Mouse (Mus musculus): ENCODE data around the gene Fbxl18. TPM values are rescaled to one million over a fixed set of nuclear protein-coding genes. Genes with fewer than 3 reads are reported as not detected.

The Fbxl18 gene
- polyA plus RNA-seq, 1 experiment from 2014 or later: 40.4 TPM

DNA sequence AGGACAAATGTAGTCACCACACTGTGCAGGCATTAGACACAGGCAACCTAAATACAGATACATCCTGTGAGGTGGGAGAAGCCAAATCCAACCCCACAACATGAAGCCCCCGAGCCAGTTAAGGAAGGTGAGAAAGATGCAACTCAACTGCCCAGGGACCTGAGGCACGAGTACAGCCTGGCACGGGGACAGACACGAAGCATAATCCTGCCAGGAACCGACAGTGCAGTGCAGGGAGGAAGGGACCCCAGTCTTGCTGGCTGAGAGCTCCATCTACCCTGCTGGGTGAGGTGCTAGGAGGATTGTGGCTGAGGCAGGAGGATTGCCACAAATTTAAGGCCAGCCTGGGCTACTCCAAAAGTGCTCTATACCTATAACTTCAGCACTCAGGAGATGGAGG is 18.3 kb downstream of the Fbxl18 start:
- no peak overlapping the region for H3K4me3 ChIP-seq (replicated peaks)
- no peak overlapping the region for H3K27ac ChIP-seq
- no peak overlapping the region for H3K4me2 ChIP-seq (replicated peaks)
- H3K27me3 ChIP-seq: no peaks in the 10 kb centered on the region
- no peaks in the 10 kb centered on the region for H3K9me3 ChIP-seq
- peaks cover 38% of the 10 kb centered on the region for H3K4me1 ChIP-seq (replicated peaks)
- peaks cover 53% of the 10 kb centered on the region for H3K36me3 ChIP-seq
- no peak for ATAC-seq
- H3K9ac ChIP-seq (replicated peaks): no peak overlapping the region; the same call in 1 of the 2 replicates
- 86% methylated on average over 5 of the region's 5 CpGs for WGBS

DNA sequence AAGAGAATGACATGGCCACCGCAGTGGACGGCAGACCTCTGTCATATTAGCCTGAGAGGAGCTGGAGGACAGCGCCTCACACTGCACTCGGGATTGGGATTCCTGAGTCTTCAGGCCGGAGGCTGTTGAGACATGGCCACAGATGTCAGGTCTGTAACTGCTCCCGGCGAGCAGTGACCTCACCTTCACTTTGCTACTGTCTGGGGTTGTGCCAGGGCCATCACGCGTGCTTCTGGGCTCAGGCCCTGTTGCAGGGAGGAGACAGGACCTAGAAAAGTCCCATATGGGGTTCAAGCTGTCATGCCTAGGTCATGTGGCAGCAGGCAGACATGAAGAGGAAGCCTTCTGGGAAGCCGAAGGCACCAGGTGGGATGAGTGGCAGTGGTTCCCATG is 19.7 kb downstream of the Fbxl18 start:
- H3K27me3 ChIP-seq: no peaks in the 10 kb centered on the region
- 94% methylated on average over 10 of the region's 10 CpGs for WGBS
- no peak overlapping the region for H3K4me2 ChIP-seq (replicated peaks)
- no peak overlapping the region for H3K27ac ChIP-seq
- no peak overlapping the region for H3K9ac ChIP-seq (replicated peaks)
- ATAC-seq: no peak
- peaks cover 27% of the 10 kb centered on the region for H3K4me1 ChIP-seq (replicated peaks)
- H3K36me3 ChIP-seq: peaks cover 65% of the 10 kb centered on the region
- no peak overlapping the region for H3K4me3 ChIP-seq (replicated peaks)
- no peaks in the 10 kb centered on the region for H3K9me3 ChIP-seq

DNA sequence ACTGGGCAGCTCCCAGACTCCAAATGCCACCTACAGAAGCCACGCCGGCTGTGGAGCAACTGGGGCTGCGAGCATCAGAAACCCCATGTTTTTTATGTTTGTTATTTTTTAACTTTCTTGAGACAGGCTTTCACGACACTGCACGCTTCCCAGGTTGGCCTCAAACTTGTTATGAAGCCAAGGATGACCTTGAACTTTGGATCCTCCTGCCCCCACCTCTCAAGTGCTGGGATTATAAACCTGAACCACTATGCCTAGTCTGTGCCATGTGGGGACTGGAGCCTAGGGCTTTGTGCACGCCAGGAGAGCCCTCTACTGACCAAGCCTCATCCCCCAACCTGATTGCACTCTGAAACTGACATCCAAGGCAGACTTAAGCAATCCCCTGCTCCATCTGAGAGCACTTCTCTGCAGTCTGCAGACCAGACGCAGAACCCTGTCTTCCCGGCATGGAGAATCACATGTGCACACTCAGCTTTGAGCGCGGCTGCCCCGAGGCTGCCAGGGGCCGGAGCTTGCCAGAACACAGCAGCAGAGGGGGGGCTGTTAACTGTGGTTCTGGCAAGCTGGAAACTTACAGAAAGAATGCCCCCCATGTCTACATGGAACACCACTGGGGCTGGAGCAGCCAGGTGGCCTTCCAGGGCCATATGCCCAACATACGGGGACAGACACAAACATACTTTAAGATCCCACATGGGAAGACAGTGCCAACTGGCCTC is 20.3 kb downstream of the Fbxl18 start:
- peaks cover 68% of the 10 kb centered on the region for H3K36me3 ChIP-seq

DNA sequence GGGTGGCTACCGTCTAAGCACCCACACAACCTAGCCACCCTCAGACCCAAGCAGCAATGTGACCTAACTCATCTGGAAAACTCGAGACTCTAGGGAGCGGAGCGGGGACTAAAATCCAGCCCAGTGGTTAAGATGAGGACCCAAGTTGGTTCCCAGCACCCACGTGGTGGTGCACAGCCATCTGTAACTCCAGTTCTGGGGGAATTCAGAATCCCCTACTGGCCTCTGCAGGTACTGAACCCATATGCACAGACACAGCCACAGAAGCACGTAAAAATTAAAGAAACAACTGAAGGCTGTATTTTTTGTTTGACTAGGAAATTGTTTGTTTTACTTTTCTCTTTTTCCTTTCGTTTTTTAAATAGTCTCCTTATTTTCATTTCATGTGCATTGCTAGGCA is 21.5 kb downstream of the Fbxl18 start:
- no peaks in the 10 kb centered on the region for H3K27me3 ChIP-seq
- no peaks in the 10 kb centered on the region for H3K9me3 ChIP-seq
- no peak overlapping the region for H3K4me2 ChIP-seq (replicated peaks)
- H3K36me3 ChIP-seq: peaks cover 68% of the 10 kb centered on the region
- no peak for ATAC-seq
- H3K4me1 ChIP-seq (replicated peaks): peaks cover 20% of the 10 kb centered on the region
- no peak overlapping the region for H3K4me3 ChIP-seq (replicated peaks)
- H3K27ac ChIP-seq: no peak overlapping the region
- no peak overlapping the region for H3K9ac ChIP-seq (replicated peaks)
- WGBS: 97% methylated on average over 7 of the region's 7 CpGs

More for the DNA sequence above, 20.3 kb downstream of the Fbxl18 start:
- Histone ChIP-seq H3K4me2 (replicated peaks) (no peak overlapping the region), H3K9ac (replicated peaks) (0 out of 2 replicates have a peak overlapping the region, but pooled peaks have one; percentile 28), H3K9me3 (no peaks in the 10 kb centered on the region), H3K27ac (no peak overlapping the region), H3K4me1 (replicated peaks) (peaks cover 24% of the 10 kb centered on the region), H3K27me3 (no peaks in the 10 kb centered on the region), H3K4me3 (replicated peaks) (no peak overlapping the region)
- 91% methylated on average over 13 of the region's 13 CpGs for WGBS
- ATAC-seq: no peak

DNA sequence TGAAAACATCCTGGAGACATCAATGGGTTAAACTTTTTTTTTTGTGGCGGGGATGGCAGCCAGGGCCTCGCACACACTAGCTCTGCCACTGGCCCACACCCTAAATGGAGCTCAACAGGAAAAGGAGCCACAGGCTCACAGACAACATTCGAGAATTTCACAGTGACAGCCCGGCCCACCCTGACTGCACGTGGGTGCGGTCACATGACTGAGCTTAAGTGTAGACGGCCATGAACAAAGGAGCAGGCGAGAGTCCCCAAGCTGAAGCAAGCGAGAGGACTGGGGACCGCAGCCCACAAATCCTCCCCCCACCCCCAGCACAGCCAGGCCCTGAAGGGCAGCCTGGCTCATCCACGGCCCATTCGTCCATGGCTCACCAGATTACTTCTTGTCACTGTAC is 23.5 kb downstream of the Fbxl18 start:
- Histone ChIP-seq H3K9ac (replicated peaks) (no peak overlapping the region), H3K4me1 (replicated peaks) (peaks cover 10% of the 10 kb centered on the region), H3K4me2 (replicated peaks) (no peak overlapping the region), H3K36me3 (peaks cover 56% of the 10 kb centered on the region), H3K4me3 (replicated peaks) (no peak overlapping the region), H3K27me3 (no peaks in the 10 kb centered on the region), H3K9me3 (no peaks in the 10 kb centered on the region), H3K27ac (peak overlapping the region; percentile 1; the same call in 1 of the 2 replicates)
- WGBS: 53% methylated on average over 12 of the region's 12 CpGs
- ATAC-seq: no peak

DNA sequence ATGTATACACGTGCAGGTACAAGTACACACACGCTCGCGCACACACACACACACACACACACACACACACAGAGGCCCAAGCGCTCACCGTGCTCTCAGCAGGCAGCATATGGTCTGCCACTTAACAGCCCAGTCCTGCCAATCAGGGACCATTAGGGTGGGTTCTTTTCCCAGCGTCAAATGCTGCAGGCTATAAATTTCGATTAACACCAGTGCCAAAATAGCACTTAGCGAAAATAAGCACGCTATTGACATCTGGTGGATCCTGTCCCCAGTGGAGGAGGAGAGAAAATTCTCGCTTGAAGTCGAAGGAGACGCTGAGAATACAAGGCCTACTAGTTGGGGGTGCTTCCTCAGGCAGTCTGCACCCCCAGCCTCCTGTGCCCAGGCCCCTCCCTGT is 25.8 kb downstream of the Fbxl18 start:
- Histone ChIP-seq H3K27ac (peak overlapping the region; percentile 75), H3K9me3 (no peaks in the 10 kb centered on the region), H3K36me3 (peaks cover 38% of the 10 kb centered on the region), H3K4me1 (replicated peaks) (peaks cover 9% of the 10 kb centered on the region), H3K27me3 (no peaks in the 10 kb centered on the region), H3K9ac (replicated peaks) (no peak overlapping the region), H3K4me2 (replicated peaks) (no peak overlapping the region), H3K4me3 (replicated peaks) (no peak overlapping the region)
- ATAC-seq: peak; percentile 81
- WGBS: 66% methylated on average over 13 of the region's 13 CpGs

DNA sequence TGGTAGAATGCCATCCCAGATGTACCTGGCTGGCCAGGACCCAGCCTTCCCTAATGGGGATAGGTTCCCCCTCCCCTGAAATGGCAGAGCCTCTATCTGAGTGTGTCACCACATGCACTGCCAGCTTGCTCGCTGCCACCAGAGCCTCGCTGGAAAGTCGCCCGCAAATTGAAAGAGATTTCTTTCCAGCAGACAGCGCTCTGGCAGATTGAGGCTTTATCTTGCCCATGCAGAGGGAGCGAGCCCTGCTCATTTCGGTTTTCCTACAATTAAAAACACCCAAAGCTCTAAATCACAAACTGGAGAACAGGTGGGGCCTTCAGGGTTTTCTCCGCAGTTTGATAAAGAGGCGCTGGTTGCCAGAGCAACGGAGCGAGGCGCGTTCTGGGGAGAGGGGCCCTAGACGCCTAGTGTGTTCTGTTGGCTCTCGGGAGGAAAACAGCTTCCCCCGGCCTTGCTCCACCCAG is 37.4 kb downstream of the Fbxl18 start:
- WGBS: 36% methylated on average over 16 of the region's 16 CpGs
- Histone ChIP-seq H3K4me1 (replicated peaks) (peaks cover 8% of the 10 kb centered on the region), H3K9me3 (no peaks in the 10 kb centered on the region; the same call in 1 of the 2 replicates), H3K4me3 (replicated peaks) (no peak overlapping the region), H3K4me2 (replicated peaks) (peak overlapping the region; percentile 4; the same call in 1 of the 2 replicates), H3K27ac (peak overlapping the region; percentile 71), H3K9ac (replicated peaks) (no peak overlapping the region), H3K36me3 (no peaks in the 10 kb centered on the region), H3K27me3 (no peaks in the 10 kb centered on the region)
- ATAC-seq: peak; percentile 60; the same call in 1 of the 2 replicates

DNA sequence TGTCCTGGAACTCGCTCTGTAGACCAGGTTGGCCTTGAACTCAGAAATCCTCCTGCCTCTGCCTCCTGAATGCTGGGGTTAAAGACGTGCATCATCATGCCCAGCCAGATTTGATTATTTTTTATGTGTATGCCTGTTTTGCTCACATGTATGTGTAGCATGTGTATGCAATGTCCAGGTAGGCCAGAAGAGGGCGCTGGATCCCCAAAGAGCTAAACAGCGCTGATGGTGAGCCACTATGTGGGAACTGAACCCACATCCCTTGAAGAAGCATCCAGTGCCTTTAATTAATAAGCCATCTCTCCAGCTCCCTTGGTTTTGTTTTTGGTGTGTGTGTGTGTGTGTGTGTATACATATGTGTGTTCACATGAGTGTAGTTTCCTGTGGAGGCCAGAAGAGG is 38.8 kb downstream of the Fbxl18 start:
- WGBS: 78% methylated on average over 4 of the region's 4 CpGs
- Histone ChIP-seq H3K36me3 (no peaks in the 10 kb centered on the region), H3K27me3 (no peaks in the 10 kb centered on the region), H3K4me1 (replicated peaks) (peaks cover 8% of the 10 kb centered on the region), H3K4me3 (replicated peaks) (no peak overlapping the region), H3K27ac (no peak overlapping the region), H3K9ac (replicated peaks) (no peak overlapping the region), H3K9me3 (no peaks in the 10 kb centered on the region; the same call in 1 of the 2 replicates), H3K4me2 (replicated peaks) (no peak overlapping the region)
- ATAC-seq: no peak

DNA sequence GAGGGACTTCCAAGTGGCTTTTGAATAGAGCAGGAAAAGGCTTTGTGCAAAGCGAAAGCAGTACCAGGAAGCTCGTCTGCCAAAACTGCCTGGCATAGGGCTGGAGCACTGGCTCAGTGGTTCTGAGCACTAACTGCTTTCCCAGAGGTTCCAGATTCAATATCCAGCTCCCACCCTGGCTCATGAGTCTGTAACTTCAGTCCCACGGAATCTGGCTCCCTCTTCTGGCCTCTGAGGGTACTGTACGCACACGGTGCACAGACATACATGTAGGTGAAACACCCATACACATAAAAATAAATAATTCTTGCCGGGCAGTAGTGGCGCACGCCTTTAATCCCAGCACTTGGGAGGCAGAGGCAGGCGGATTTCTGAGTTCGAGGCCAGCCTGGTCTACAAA is 40.3 kb downstream of the Fbxl18 start:
- no peaks in the 10 kb centered on the region; the same call in 1 of the 2 replicates for H3K9me3 ChIP-seq
- no peak overlapping the region for H3K4me2 ChIP-seq (replicated peaks)
- H3K27ac ChIP-seq: no peak overlapping the region
- 74% methylated on average over 10 of the region's 10 CpGs for WGBS
- no peak overlapping the region for H3K4me3 ChIP-seq (replicated peaks)
- H3K9ac ChIP-seq (replicated peaks): no peak overlapping the region
- H3K27me3 ChIP-seq: no peaks in the 10 kb centered on the region
- no peak for ATAC-seq
- peaks cover 8% of the 10 kb centered on the region for H3K4me1 ChIP-seq (replicated peaks)
- no peaks in the 10 kb centered on the region for H3K36me3 ChIP-seq

DNA sequence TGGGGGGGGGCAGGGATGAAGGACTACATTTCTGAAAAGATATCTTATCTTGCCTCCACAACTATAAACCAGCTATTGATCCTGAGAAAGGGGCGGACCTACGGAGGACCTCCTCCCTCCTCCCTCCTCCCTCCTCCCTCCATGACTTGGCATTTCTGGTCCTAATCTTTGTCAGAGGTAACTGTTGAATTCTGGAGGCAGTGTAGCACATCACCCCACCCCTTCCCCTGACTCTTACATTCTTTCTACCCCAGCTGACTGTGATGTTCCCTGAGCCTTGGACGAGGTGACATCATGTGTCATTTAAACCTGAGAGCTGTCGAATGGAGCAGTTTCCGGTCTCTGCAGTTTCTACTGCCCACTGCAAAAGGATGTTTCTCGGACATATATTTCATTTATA is 41.6 kb downstream of the Fbxl18 start:
- Histone ChIP-seq H3K27me3 (no peaks in the 10 kb centered on the region), H3K4me3 (replicated peaks) (no peak overlapping the region), H3K4me1 (replicated peaks) (peaks cover 8% of the 10 kb centered on the region), H3K4me2 (replicated peaks) (no peak overlapping the region), H3K36me3 (no peaks in the 10 kb centered on the region), H3K9me3 (no peaks in the 10 kb centered on the region; the same call in 1 of the 2 replicates), H3K9ac (replicated peaks) (no peak overlapping the region), H3K27ac (no peak overlapping the region)
- ATAC-seq: no peak
- whole genome bisulfite sequencing: 89% methylated on average over 6 of the region's 6 CpGs

DNA sequence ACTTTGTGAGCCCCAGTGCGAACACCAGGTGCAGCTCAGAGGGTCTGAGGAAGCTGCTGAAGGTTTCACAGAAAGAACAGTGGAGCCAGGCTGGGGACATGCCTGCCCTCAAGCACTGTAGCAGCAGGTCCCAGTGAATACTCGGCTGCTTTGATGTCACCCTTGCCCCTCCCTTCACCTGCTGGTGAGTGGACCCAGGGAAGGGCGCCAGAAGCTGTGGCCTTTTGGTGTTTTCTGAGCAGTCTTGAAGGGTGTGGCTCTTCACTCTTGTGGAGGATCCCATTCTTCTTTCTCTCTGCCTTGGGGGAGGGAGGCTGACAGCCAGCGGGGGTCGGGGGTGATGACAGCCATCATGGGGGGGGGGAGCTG is 43.6 kb downstream of the Fbxl18 start:
- WGBS: 72% methylated on average over 5 of the region's 5 CpGs
- no peaks in the 10 kb centered on the region; the same call in 1 of the 2 replicates for H3K9me3 ChIP-seq
- no peaks in the 10 kb centered on the region for H3K27me3 ChIP-seq
- H3K27ac ChIP-seq: no peak overlapping the region
- no peak overlapping the region for H3K9ac ChIP-seq (replicated peaks)
- H3K4me2 ChIP-seq (replicated peaks): no peak overlapping the region
- no peak for ATAC-seq
- no peak overlapping the region for H3K4me3 ChIP-seq (replicated peaks)
- no peaks in the 10 kb centered on the region for H3K4me1 ChIP-seq (replicated peaks)
- H3K36me3 ChIP-seq: no peaks in the 10 kb centered on the region

DNA sequence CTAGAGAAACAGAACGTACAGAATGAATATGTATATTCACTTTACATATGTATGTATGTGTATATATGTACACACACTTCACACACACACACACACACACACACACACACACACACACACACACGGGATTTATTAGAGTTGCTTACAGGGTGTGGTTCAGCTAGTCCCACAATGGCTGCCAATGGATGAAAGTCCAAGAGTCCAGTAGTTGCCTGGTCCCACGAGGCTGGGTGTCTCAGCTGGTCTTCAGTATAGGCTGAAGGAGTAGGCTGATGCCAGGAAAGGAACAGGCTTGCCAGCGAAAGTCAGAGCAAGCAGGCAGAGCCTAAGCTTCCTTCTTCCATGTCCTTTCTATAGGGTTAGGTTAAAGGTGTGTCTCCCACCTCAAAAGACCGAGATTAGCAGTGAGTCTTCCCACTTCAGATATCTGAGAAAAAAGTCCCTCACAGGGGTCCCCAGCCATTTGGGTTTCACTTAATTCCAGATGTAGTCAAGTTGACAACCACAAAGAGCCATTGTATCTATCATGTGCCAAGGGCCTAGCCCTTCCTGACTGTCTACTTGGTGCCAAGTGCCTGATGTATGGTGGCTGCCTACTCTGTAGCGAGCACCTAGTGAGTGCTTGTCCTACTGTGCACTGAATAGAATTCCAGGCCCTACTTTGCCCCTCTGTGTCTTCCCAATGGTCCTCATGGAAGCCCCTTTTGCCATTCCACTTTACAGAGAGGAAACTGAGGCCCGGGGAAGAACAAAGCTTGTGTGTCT is 44.1 kb downstream of the Fbxl18 start:
- ATAC-seq: no peak
- H3K4me3 ChIP-seq (replicated peaks): no peak overlapping the region
- WGBS: 87% methylated on average over 7 of the region's 7 CpGs
- H3K36me3 ChIP-seq: no peaks in the 10 kb centered on the region
- no peak overlapping the region for H3K4me2 ChIP-seq (replicated peaks)
- H3K9me3 ChIP-seq: no peaks in the 10 kb centered on the region; the same call in 1 of the 2 replicates
- no peaks in the 10 kb centered on the region for H3K4me1 ChIP-seq (replicated peaks)
- H3K27ac ChIP-seq: no peak overlapping the region
- no peak overlapping the region for H3K9ac ChIP-seq (replicated peaks)
- H3K27me3 ChIP-seq: no peaks in the 10 kb centered on the region

Measured in midbrain, embryonic 13.5 days (tissue).